Mouse (Mus musculus): ENCODE data around the gene Zbtb48. TPM values are rescaled to one million over a fixed set of nuclear protein-coding genes. Genes with fewer than 3 reads are reported as not detected.

The Zbtb48 gene
- total RNA-seq, 2 experiments from 2014 or later = 10.3 to 15.7 TPM

GRCm38 (mm10) chr4:151983560-151983959 is 43.9 kb downstream of the Zbtb48 start:
- no peak for ATAC-seq (replicated peaks; ENCODE audit: poor library complexity, severe bottlenecking)

- no peak for ATAC-seq (replicated peaks; ENCODE audit: poor library complexity, severe bottlenecking)
These were observed 44.4 kb downstream of the Zbtb48 start for GRCm38 (mm10) chr4:151983043-151983442.

GRCm38 (mm10) chr4:151981363-151981762 is 46.1 kb downstream of the Zbtb48 start:
- ATAC-seq (replicated peaks; ENCODE audit: poor library complexity, severe bottlenecking) = peak; percentile 84

GRCm38 (mm10) chr4:151980699-151981098 is 46.8 kb downstream of the Zbtb48 start:
- no peak for ATAC-seq (replicated peaks; ENCODE audit: poor library complexity, severe bottlenecking)

- peak; percentile 77 for ATAC-seq (replicated peaks; ENCODE audit: poor library complexity, severe bottlenecking)
These were observed 49.7 kb downstream of the Zbtb48 start for GRCm38 (mm10) chr4:151977748-151978147.

- no peak for ATAC-seq (replicated peaks; ENCODE audit: poor library complexity, severe bottlenecking)
These were observed 52.0 kb downstream of the Zbtb48 start for GRCm38 (mm10) chr4:151975441-151975840.

GRCm38 (mm10) chr4:151972221-151972967 is 55.1 kb downstream of the Zbtb48 start:
- peak; percentile 20 for ATAC-seq (replicated peaks; ENCODE audit: poor library complexity, severe bottlenecking)

Other genes with a start within 250 kb of the Zbtb48 start
- 35.5 and 75.7 TPM in 2 replicates for gene Camta1, start 165.8 kb downstream of the Zbtb48 start, total RNA-seq (2014; fragmentation: Nextera tagmentation)
- 18.5 and 31.9 TPM in 2 replicates for gene Camta1, start 165.8 kb downstream of the Zbtb48 start, total RNA-seq (2017)
- 73.5 and 77.5 TPM in 2 replicates for gene Dnajc11, start 94.0 kb downstream of the Zbtb48 start, total RNA-seq (2014; fragmentation: Nextera tagmentation)
- gene Dnajc11, start 94.0 kb downstream of the Zbtb48 start, total RNA-seq (2017) = 57.8 and 71.2 TPM in 2 replicates
- 10.4 and 14.0 TPM in 2 replicates for gene Thap3, start 38.7 kb downstream of the Zbtb48 start, total RNA-seq (2014; fragmentation: Nextera tagmentation)
- gene Thap3, start 38.7 kb downstream of the Zbtb48 start, total RNA-seq (2017) = 4.9 and 10.8 TPM in 2 replicates
- gene Phf13, start 31.4 kb downstream of the Zbtb48 start, total RNA-seq (2014; fragmentation: Nextera tagmentation) = 1.4 and 5.7 TPM in 2 replicates
- 2.1 and 2.4 TPM in 2 replicates for gene Phf13, start 31.4 kb downstream of the Zbtb48 start, total RNA-seq (2017)
- 9.8 and 11.6 TPM in 2 replicates for gene Klhl21, start 18.9 kb downstream of the Zbtb48 start, total RNA-seq (2014; fragmentation: Nextera tagmentation)
- gene Klhl21, start 18.9 kb downstream of the Zbtb48 start, total RNA-seq (2017) = 4.3 and 6.3 TPM in 2 replicates
- 1.6 and 3.2 TPM in 2 replicates for gene Tas1r1, start 10.9 kb upstream of the Zbtb48 start, total RNA-seq (2014; fragmentation: Nextera tagmentation)
- gene Tas1r1, start 10.9 kb upstream of the Zbtb48 start, total RNA-seq (2017) = 1.0 and 2.6 TPM in 2 replicates
- gene Nol9, start 11.7 kb upstream of the Zbtb48 start, total RNA-seq (2014; fragmentation: Nextera tagmentation) = 33.7 and 36.5 TPM in 2 replicates
- 30.7 and 40.0 TPM in 2 replicates for gene Nol9, start 11.7 kb upstream of the Zbtb48 start, total RNA-seq (2017)
- 0.34 and 7.6 TPM in 2 replicates for gene Plekhg5, start 44.8 kb upstream of the Zbtb48 start, total RNA-seq (2014; fragmentation: Nextera tagmentation)
- gene Plekhg5, start 44.8 kb upstream of the Zbtb48 start, total RNA-seq (2017) = 1.8 and 2.2 TPM in 2 replicates
- gene Tnfrsf25, start 88.3 kb upstream of the Zbtb48 start, total RNA-seq (2014; fragmentation: Nextera tagmentation) = not detected in 2 replicates
- gene Tnfrsf25, start 88.3 kb upstream of the Zbtb48 start, total RNA-seq (2017) = 1.6 TPM in 1 of 2 replicates, not detected in the other
- 1.8 TPM in 1 of 2 replicates, not detected in the other for gene Espn, start 124.7 kb upstream of the Zbtb48 start, total RNA-seq (2014; fragmentation: Nextera tagmentation)
- gene Espn, start 124.7 kb upstream of the Zbtb48 start, total RNA-seq (2017) = 0.43 TPM in 1 of 2 replicates, not detected in the other
- gene Hes2, start 131.2 kb upstream of the Zbtb48 start, total RNA-seq (2014; fragmentation: Nextera tagmentation) = not detected in 2 replicates
- gene Hes2, start 131.2 kb upstream of the Zbtb48 start, total RNA-seq (2017) = not detected in 2 replicates
- gene Acot7, start 150.5 kb upstream of the Zbtb48 start, total RNA-seq (2014; fragmentation: Nextera tagmentation) = 124 and 134 TPM in 2 replicates
- 79.4 and 89.5 TPM in 2 replicates for gene Acot7, start 150.5 kb upstream of the Zbtb48 start, total RNA-seq (2017)
- not detected in 2 replicates for gene Gpr153, start 246.6 kb upstream of the Zbtb48 start, total RNA-seq (2014; fragmentation: Nextera tagmentation)
- not detected in 2 replicates for gene Gpr153, start 246.6 kb upstream of the Zbtb48 start, total RNA-seq (2017)

Data from granulocyte monocyte progenitor cell, adult 5-6 weeks (primary cell).